Mouse (Mus musculus) stomach, postnatal 0 days (tissue): ENCODE measurements at regions not wholly inside any gene's neighbourhood (a gene's known extent, or its start where the extent isn't known, plus 50 kb on each side); places are given as distances from the start of the nearest gene placed in this dataset.

Experiments
- CTCF ChIP-seq: IDR thresholded peaks from 2 replicates; pipeline ENCODE4 v1.5.1; 2016; ENCODE audit warnings: antibody characterized with exemption, low read depth, mild to moderate bottlenecking, moderate library complexity
- EP300 ChIP-seq: optimal IDR thresholded peaks from 2 replicates; pipeline ENCODE3; 2016; ENCODE audit warnings: antibody characterized with exemption

DNA sequence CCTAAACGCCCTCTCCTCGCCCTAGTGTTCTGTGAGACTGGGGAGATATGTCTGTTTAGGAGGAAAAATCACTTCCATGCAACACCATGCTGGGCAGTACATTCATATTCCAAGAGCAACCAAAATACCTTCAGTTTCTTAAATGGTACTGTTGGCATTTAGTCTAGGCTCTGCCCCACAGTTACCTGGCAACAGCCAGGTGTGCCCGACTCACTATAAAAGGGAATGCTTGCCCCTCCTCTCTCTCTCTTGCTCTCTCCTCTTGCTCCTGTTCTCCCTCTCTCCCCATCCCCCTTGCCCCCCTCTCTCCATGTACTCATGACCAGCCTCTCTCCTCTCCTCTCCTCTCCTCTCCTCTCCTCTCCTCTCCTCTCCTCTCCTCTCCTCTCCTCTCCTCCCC is 66.7 kb upstream of the Abca1 start:
- no peak for TF ChIP-seq CTCF
- TF ChIP-seq EP300: no peak
